Mouse (Mus musculus) lung, embryonic 16.5 days (tissue): ENCODE data around the gene Ralgds. TPM values are rescaled to one million over a fixed set of nuclear protein-coding genes. Genes with fewer than 3 reads are reported as not detected.
A peak's percentile ranks its signal among the peaks of the same experiment; 100 is the strongest.

Source experiments
- ATAC-seq: fragments of 200-750 bp; cut with Nextera tagmentation; 2 replicates; pipeline ENCODE4 v1.8.0; 2017; ENCODE audit warnings: low read depth, mild to moderate bottlenecking, moderate library complexity
- H3K27ac ChIP-seq: fragments of 300-500 bp; sonication (generic); 2 replicates; pipeline ENCODE4 v1.5.1; 2014; ENCODE audit warnings: mild to moderate bottlenecking, control low read depth, low read length
- H3K27me3 ChIP-seq: fragments of 300-500 bp; sonication (generic); 2 replicates; pipeline ENCODE4 v1.6.1; 2014; ENCODE audit warnings: low read depth, low read length, mixed read lengths; ENCODE audit not compliant: control insufficient read depth, insufficient read depth
- H3K36me3 ChIP-seq: fragments of 300-500 bp; sonication (generic); 2 replicates; pipeline ENCODE4 v1.6.1; 2014; ENCODE audit warnings: low read length; ENCODE audit not compliant: control insufficient read depth, insufficient read depth
- H3K4me1 ChIP-seq: fragments of 300-500 bp; sonication (generic); replicated peaks from 2 replicates; pipeline ENCODE4 v1.6.1; 2014; ENCODE audit warnings: low read length, mixed read lengths; ENCODE audit not compliant: control insufficient read depth, insufficient read depth
- H3K4me2 ChIP-seq: fragments of 300-500 bp; sonication (generic); 2 replicates; pipeline ENCODE4 v1.6.1; 2014; ENCODE audit warnings: low read depth, low read length, control low read depth
- H3K4me3 ChIP-seq: fragments of 300-500 bp; sonication (generic); 2 replicates; pipeline ENCODE4 v1.5.1; 2014; ENCODE audit warnings: mild to moderate bottlenecking, low read length, control low read depth
- H3K9ac ChIP-seq: fragments of 300-500 bp; sonication (generic); 2 replicates; pipeline ENCODE4 v1.6.1; 2014; ENCODE audit warnings: low read length, control low read depth
- H3K9me3 ChIP-seq: fragments of 300-500 bp; sonication (generic); 2 replicates; pipeline ENCODE4 v1.6.1; 2016; ENCODE audit warnings: low read length; ENCODE audit not compliant: control insufficient read depth
- WGBS: fragments of 180-500 bp; shearing (Covaris S2); extraction: QIAGEN DNeasy Blood & Tissue Kit; methylation state at CpG from one replicate; pipeline ENCODE4 v1.1.7; 2014; 5-methylcytosine and 5-hydroxymethylcytosine counted together
- polyA plus RNA-seq: library from polyadenylated mRNA; unstranded; fragments of >200 nt; fragmentation: Nextera tagmentation; extraction: Ambion mirVana; gene quantifications from 2 replicates; pipeline ENCODE4 v1.2.1, GENCODE M21; 2015

Gene Ralgds
- polyA plus RNA-seq, 1 experiment from 2014 or later, result 27.3 TPM

DNA sequence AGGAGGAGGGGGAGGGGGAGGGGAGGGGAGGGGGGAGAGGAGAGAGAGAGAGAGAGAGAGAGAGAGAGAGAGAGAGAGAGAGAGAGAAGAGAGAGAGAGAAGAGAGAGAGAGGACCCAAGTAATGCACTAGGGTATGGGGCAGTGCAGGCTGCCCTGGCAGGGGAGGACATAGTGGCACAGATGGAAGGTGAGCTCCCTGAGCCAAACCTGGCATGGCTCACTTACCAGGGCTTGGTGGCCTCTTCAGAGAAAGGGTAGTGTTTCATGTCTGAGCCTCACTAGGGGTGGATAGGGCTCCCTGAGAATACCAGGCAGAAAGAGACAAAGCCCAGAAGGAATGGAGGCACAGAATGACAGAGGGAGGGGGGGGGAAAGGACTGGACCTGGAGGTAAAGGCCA, 50.9 kb downstream of the Ralgds start:
- ATAC-seq, result no peak
- no peaks in the 10 kb centered on the region; the same call in 1 of the 2 replicates for H3K4me1 ChIP-seq
- no peak overlapping the region for H3K4me3 ChIP-seq
- H3K4me2 ChIP-seq, result no peak overlapping the region
- no peaks in the 10 kb centered on the region for H3K9me3 ChIP-seq
- H3K36me3 ChIP-seq, result peaks cover 30% of the 10 kb centered on the region
- H3K27ac ChIP-seq, result no peak overlapping the region
- no peaks in the 10 kb centered on the region for H3K27me3 ChIP-seq
- H3K9ac ChIP-seq, result no peak overlapping the region

DNA sequence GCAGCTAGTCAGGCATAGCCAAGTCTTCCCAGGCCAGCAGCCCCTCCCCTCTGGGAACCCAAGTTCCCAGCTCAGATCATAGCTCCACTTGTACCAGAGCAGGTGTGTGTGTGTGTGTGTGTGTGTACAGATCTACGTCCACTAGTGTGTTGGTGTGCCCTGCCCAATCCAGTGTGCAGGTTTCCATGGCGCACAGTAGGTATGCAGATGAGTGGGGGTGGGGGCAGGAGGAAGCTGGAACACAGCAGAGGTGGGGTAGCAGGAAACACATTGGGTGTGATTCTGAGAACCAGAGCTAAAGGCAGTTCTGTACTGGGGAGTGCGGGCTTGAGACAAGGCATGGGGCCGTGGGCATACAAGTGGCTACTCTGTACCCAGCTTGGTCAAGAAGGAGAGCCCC, 51.5 kb downstream of the Ralgds start:
- H3K4me3 ChIP-seq, result no peak overlapping the region
- peaks cover 31% of the 10 kb centered on the region for H3K36me3 ChIP-seq
- no peaks in the 10 kb centered on the region; the same call in 1 of the 2 replicates for H3K4me1 ChIP-seq
- H3K9me3 ChIP-seq, result no peaks in the 10 kb centered on the region
- no peak for ATAC-seq
- WGBS, result 79% methylated on average over 4 of the region's 4 CpGs
- H3K27me3 ChIP-seq, result no peaks in the 10 kb centered on the region
- H3K4me2 ChIP-seq, result no peak overlapping the region
- no peak overlapping the region for H3K27ac ChIP-seq
- H3K9ac ChIP-seq, result no peak overlapping the region

DNA sequence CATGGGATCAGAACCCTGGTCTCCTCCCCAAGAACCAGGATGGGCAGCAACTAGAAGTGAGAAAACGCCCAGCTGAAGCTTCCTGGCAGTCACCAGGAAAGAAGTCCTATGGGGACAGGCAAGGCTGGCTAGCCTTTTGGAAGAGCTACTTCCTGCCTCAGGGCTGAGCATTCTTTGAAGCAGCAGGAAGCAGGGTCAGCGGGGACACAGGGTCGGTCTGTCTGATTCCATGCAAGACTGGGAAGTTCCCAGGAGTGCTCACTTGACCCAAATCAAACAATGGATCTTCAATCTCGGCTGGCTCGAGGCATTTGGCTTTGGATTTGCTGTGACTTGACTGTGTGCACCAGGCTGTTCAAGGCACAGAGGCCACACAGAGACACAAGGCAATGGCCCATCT, 53.6 kb downstream of the Ralgds start:
- Histone ChIP-seq H3K4me1 (no peaks in the 10 kb centered on the region; the same call in 1 of the 2 replicates), H3K9ac (no peak overlapping the region), H3K27me3 (no peaks in the 10 kb centered on the region), H3K27ac (no peak overlapping the region), H3K4me3 (no peak overlapping the region), H3K9me3 (no peaks in the 10 kb centered on the region), H3K4me2 (no peak overlapping the region), H3K36me3 (peaks cover 37% of the 10 kb centered on the region)
- no peak for ATAC-seq
- 38% methylated on average over 5 of the region's 5 CpGs for WGBS

DNA sequence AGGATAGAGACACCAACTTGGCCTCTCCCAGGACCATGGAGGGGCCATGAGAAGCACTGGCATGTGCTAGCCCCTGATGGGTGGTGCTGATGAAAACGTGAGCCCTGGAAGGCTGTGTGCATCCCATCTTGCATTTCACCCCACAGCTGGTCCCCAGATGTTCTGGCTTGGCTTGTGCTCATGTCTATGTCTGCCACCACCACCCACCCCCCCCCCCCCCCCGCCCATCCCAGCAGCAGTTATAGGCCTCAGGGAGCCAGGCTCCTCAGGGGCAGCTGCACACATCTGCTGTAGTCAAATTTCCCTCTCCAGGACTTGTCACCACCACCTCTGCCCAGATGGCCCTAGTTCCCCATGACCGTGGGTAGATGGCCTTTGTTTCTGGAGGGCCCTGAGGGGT, 57.0 kb downstream of the Ralgds start:
- Histone ChIP-seq H3K27me3 (no peaks in the 10 kb centered on the region), H3K27ac (no peak overlapping the region), H3K36me3 (peaks cover 61% of the 10 kb centered on the region), H3K4me3 (no peak overlapping the region), H3K4me1 (no peaks in the 10 kb centered on the region; the same call in 1 of the 2 replicates), H3K4me2 (no peak overlapping the region), H3K9me3 (no peaks in the 10 kb centered on the region), H3K9ac (no peak overlapping the region)
- 55% methylated on average over 2 of the region's 3 CpGs for WGBS
- ATAC-seq, result peak; percentile 83

DNA sequence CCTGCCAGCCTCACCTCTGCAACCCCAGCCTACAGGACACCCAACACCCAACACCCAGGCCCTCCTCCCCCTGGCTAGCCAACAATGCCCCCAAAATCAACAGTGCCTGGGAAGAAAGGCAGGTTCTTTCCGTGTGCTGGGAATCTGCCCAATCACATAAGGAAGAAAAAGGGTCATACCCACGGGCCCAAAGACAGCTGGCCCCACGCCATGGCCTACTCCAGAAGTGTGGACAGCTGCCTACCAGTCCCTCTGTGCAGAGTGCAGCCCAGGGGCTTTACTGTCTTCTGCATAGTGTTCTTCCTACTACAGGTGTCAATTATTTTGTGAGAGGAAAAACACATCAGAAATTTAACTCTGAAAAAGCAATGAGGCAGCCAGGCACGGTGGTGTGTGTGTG, 62.4 kb downstream of the Ralgds start:
- H3K4me3 ChIP-seq, result no peak overlapping the region
- H3K27me3 ChIP-seq, result no peaks in the 10 kb centered on the region
- H3K9ac ChIP-seq, result no peak overlapping the region
- no peak overlapping the region for H3K4me2 ChIP-seq
- H3K4me1 ChIP-seq, result no peaks in the 10 kb centered on the region; the same call in 1 of the 2 replicates
- H3K9me3 ChIP-seq, result no peaks in the 10 kb centered on the region
- H3K27ac ChIP-seq, result no peak overlapping the region
- ATAC-seq, result no peak
- WGBS, result 70% methylated on average over 4 of the region's 4 CpGs
- peaks cover 39% of the 10 kb centered on the region for H3K36me3 ChIP-seq

DNA sequence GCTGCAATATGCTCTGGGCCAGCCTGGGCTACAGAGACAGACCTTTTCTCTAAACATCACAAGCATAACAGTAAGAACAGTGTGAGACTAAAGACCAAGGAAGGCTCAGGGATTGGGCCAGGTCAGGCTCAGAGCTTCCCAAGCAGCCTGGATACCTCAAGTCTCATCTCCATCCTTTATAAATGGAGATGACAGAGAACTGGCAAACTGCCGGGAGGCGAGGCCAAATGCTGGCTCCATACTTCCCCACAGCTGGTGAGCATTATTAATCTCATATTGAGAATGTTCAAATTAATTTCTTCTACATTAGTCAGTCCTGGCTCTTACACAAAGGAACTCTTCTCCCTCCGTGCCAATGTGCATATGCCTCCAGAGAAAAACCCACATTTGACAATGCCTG, 63.9 kb downstream of the Ralgds start:
- ATAC-seq, result peak; percentile 64
- WGBS, result 70% methylated on average over 3 of the region's 3 CpGs
- no peaks in the 10 kb centered on the region for H3K9me3 ChIP-seq
- H3K4me1 ChIP-seq, result peaks cover 4% of the 10 kb centered on the region; the same call in 1 of the 2 replicates
- H3K4me3 ChIP-seq, result no peak overlapping the region
- no peak overlapping the region for H3K9ac ChIP-seq
- H3K4me2 ChIP-seq, result no peak overlapping the region
- H3K36me3 ChIP-seq, result peaks cover 33% of the 10 kb centered on the region
- H3K27me3 ChIP-seq, result no peaks in the 10 kb centered on the region
- no peak overlapping the region for H3K27ac ChIP-seq

DNA sequence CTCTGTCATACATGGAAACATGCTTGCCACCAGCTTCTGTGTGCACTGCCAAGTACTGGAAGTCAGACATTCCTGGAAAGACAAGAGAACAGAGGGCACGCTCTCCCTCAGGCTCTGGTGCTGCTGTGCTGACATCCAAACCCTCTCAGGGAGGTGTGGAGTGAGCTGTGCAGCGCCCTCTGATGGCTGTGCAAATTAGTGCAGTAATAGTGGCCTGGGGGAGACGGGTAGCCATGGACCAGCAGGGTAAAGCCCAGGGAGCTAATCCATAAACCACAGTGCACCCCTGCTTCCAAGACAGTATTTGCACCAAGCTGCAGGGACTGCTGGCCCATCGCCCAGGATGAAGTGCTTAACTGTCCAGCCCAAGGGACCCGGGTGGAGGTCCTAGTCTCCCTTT, 65.1 kb downstream of the Ralgds start:
- H3K9ac ChIP-seq, result no peak overlapping the region
- no peak overlapping the region for H3K4me2 ChIP-seq
- H3K36me3 ChIP-seq, result peaks cover 21% of the 10 kb centered on the region
- no peak overlapping the region for H3K4me3 ChIP-seq
- no peak overlapping the region for H3K27ac ChIP-seq
- ATAC-seq, result no peak
- H3K27me3 ChIP-seq, result no peaks in the 10 kb centered on the region
- WGBS, result 57% methylated on average over 5 of the region's 5 CpGs
- peaks cover 7% of the 10 kb centered on the region; the same call in 1 of the 2 replicates for H3K4me1 ChIP-seq
- no peaks in the 10 kb centered on the region for H3K9me3 ChIP-seq

DNA sequence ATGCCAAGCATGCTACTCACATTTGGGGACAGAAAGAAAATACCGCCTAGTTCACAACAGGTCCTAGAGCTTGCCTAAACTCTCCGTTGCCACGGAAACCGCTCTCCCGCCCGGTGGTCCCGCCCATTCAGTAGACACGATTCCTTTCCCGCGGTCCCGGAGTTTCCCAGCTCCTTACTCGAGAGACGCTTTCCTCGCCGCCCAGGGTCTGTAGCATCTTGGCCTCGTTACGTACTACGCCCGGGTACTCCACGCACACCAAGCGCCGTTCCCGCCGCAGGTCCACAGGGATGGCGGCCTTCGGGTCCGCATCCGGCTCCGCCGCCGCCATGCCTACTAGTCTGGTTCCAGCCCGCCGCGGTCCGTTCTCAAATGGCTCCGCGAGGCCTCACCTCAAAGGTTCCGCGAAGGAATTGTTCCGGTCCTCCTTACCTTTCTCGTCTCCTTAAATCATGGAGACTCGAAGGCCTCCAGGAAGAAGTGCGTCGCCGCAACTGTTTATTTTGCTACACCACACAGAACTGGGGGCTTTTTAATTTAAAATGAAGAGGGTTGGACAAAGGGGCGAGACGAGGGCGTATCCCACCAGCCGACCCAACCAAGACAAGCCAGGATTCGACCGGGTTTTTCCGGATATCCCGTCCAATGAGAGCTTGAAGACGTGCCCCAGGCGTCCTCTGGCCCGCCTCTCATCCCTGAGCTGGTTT, 69.9 kb downstream of the Ralgds start:
- WGBS, result under 1% methylated on average over 56 of the region's 56 CpGs
- Histone ChIP-seq H3K4me1 (peaks cover 12% of the 10 kb centered on the region), H3K4me2 (peak overlapping the region; percentile 59), H3K27ac (peak overlapping the region; percentile 92), H3K9me3 (no peaks in the 10 kb centered on the region), H3K9ac (peak overlapping the region; percentile 78), H3K27me3 (no peaks in the 10 kb centered on the region), H3K36me3 (peaks cover 3% of the 10 kb centered on the region; the same call in 1 of the 2 replicates), H3K4me3 (peak overlapping the region; percentile 82)
- ATAC-seq, result peak; percentile 96

DNA sequence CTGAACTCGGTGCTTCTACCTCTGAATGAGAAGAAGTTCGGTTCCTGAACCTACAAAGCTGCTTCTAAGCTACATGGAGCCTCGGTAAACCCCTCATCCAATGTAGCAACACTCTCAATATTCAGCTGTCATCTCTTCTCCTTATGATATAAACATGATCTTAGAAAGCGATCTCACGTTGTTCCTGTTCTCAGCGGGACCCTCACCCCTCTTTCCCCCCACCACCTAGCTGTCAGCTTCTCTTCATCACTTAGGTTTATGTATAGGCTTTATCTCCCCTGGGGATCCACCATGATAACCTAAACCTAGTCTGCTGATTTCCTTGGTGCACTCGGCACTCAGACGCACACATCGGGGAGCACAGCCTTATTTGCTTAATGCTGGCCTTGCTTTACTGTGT, 70.7 kb downstream of the Ralgds start, which contains the start of gene Gtf3c5:
Gene Gtf3c5, minus strand, starts transcription at position 101 of the 400 bp plus-strand sequence.
- no peak for ATAC-seq
- H3K4me3 ChIP-seq, result peak within 1 kb of the TSS; percentile 82
- H3K4me2 ChIP-seq, result peak within 1 kb of the TSS; percentile 59
- no peaks in the 10 kb centered on the region for H3K9me3 ChIP-seq
- peaks cover 2% of the 10 kb centered on the region; the same call in 1 of the 2 replicates for H3K36me3 ChIP-seq
- peak within 1 kb of the TSS; percentile 92 for H3K27ac ChIP-seq
- H3K9ac ChIP-seq, result peak within 1 kb of the TSS; percentile 78
- H3K4me1 ChIP-seq, result peaks cover 12% of the 10 kb centered on the region
- H3K27me3 ChIP-seq, result no peaks in the 10 kb centered on the region
- WGBS, result 62% methylated on average over 9 of the region's 9 CpGs
